Mouse (Mus musculus) ES-Bruce4 (cell line): ENCODE measurements around the gene Cib4. TPM values are rescaled to one million over a fixed set of nuclear protein-coding genes. Genes with fewer than 3 reads are reported as not detected.

ENCODE experiments used
- H3K27ac ChIP-seq: 2 replicates; pipeline ENCODE4 v1.5.1; 2012; ENCODE audit warnings: low read length, inconsistent platforms; ENCODE audit not compliant: insufficient read depth
- H3K27me3 ChIP-seq: 2 replicates; pipeline ENCODE4 v1.6.1; 2012; ENCODE audit warnings: mild to moderate bottlenecking, low read length, inconsistent platforms; ENCODE audit not compliant: control insufficient read depth, poor library complexity, insufficient read depth, severe bottlenecking
- H3K36me3 ChIP-seq: 2 replicates; pipeline ENCODE4 v1.6.1; 2012; ENCODE audit warnings: inconsistent platforms, mild to moderate bottlenecking, low read length, moderate library complexity; ENCODE audit not compliant: control insufficient read depth, poor library complexity, insufficient read depth, severe bottlenecking
- H3K4me1 ChIP-seq: one replicate; pipeline ENCODE4 v1.8.1; 2011; ENCODE audit warnings: low read length; ENCODE audit not compliant: control insufficient read depth, insufficient read depth
- H3K4me3 ChIP-seq: 2 replicates; pipeline ENCODE4 v1.5.1; 2011; ENCODE audit warnings: low read depth, mild to moderate bottlenecking, low read length
- H3K9ac ChIP-seq: 2 replicates; pipeline ENCODE4 v1.6.1; 2012; ENCODE audit warnings: low read depth, mild to moderate bottlenecking, inconsistent platforms; ENCODE audit not compliant: poor library complexity, severe bottlenecking
- H3K9me3 ChIP-seq: replicated peaks from 2 replicates; pipeline ENCODE4 v1.6.1; 2012; ENCODE audit warnings: mild to moderate bottlenecking, low read length, inconsistent platforms; ENCODE audit not compliant: control insufficient read depth, poor library complexity, insufficient read depth, severe bottlenecking
- CTCF ChIP-seq: IDR thresholded peaks from one replicate; pipeline ENCODE4 v1.8.1; 2011; ENCODE audit warnings: low read depth, low read length
- EP300 ChIP-seq: IDR thresholded peaks from 2 replicates; pipeline ENCODE4 v1.6.1; 2011; ENCODE audit warnings: low read depth, low read length; ENCODE audit not compliant: insufficient read depth
- POLR2A ChIP-seq: IDR thresholded peaks from one replicate; pipeline ENCODE4 v1.8.1; 2011; ENCODE audit warnings: low read length; ENCODE audit not compliant: insufficient read depth
- polyA plus RNA-seq: library from polyadenylated mRNA; stranded (reverse); fragments of >200 nt; gene quantifications from 2 replicates; pipeline ENCODE4 v1.2.4, GENCODE M21; 2011; ENCODE audit warnings: low read depth; ENCODE audit not compliant: missing spikeins, insufficient read depth, insufficient read length

Gene Cib4
- polyA plus RNA-seq, 1 experiment = not detected

GRCm38 (mm10) chr5:30550334-30551021, 4.8 kb upstream of the Cib4 start:
- Histone ChIP-seq H3K4me3 (no peak overlapping the region), H3K36me3 (no peaks in the 10 kb centered on the region), H3K4me1 (no peaks in the 10 kb centered on the region), H3K27me3 (no peaks in the 10 kb centered on the region), H3K9me3 (no peaks in the 10 kb centered on the region), H3K9ac (no peak overlapping the region), H3K27ac (no peak overlapping the region)
- TF ChIP-seq CTCF (no peak), EP300 (no peak), POLR2A (no peak)

- Histone ChIP-seq H3K27ac (no peak overlapping the region), H3K36me3 (no peaks in the 10 kb centered on the region), H3K27me3 (no peaks in the 10 kb centered on the region), H3K9ac (no peak overlapping the region), H3K4me3 (no peak overlapping the region), H3K4me1 (no peaks in the 10 kb centered on the region), H3K9me3 (no peaks in the 10 kb centered on the region)
- no peak for TF ChIP-seq EP300
- TF ChIP-seq POLR2A = no peak
- no peak for TF ChIP-seq CTCF
Observed at GRCm38 (mm10) chr5:30548681-30549080, 3.0 kb upstream of the Cib4 start.

GRCm38 (mm10) chr5:30536051-30536570, 9.5 kb downstream of the Cib4 start:
- H3K9ac ChIP-seq = no peak overlapping the region
- H3K4me1 ChIP-seq = no peaks in the 10 kb centered on the region
- TF ChIP-seq POLR2A (no peak), CTCF (no peak), EP300 (no peak)
- H3K4me3 ChIP-seq = no peak overlapping the region
- H3K27ac ChIP-seq = no peak overlapping the region
- no peaks in the 10 kb centered on the region for H3K27me3 ChIP-seq
- H3K36me3 ChIP-seq = no peaks in the 10 kb centered on the region
- no peaks in the 10 kb centered on the region for H3K9me3 ChIP-seq

- H3K4me1 ChIP-seq = no peaks in the 10 kb centered on the region
- H3K27me3 ChIP-seq = no peaks in the 10 kb centered on the region
- no peak overlapping the region for H3K4me3 ChIP-seq
- TF ChIP-seq CTCF = no peak
- TF ChIP-seq POLR2A = no peak
- no peak for TF ChIP-seq EP300
- H3K9me3 ChIP-seq = no peaks in the 10 kb centered on the region
- no peak overlapping the region for H3K9ac ChIP-seq
- H3K36me3 ChIP-seq = no peaks in the 10 kb centered on the region
- no peak overlapping the region for H3K27ac ChIP-seq
Observed at GRCm38 (mm10) chr5:30534637-30535036, 11.0 kb downstream of the Cib4 start.

- H3K9me3 ChIP-seq = no peaks in the 10 kb centered on the region
- TF ChIP-seq POLR2A = no peak
- TF ChIP-seq EP300 = no peak
- TF ChIP-seq CTCF = no peak
- no peak overlapping the region for H3K27ac ChIP-seq
- H3K9ac ChIP-seq = no peak overlapping the region
- H3K36me3 ChIP-seq = no peaks in the 10 kb centered on the region
- no peaks in the 10 kb centered on the region for H3K4me1 ChIP-seq
- H3K4me3 ChIP-seq = no peak overlapping the region
- no peaks in the 10 kb centered on the region for H3K27me3 ChIP-seq
Observed at GRCm38 (mm10) chr5:30528906-30529305, 16.7 kb downstream of the Cib4 start.

- H3K36me3 ChIP-seq = no peaks in the 10 kb centered on the region
- H3K9me3 ChIP-seq = no peaks in the 10 kb centered on the region
- no peak overlapping the region for H3K27ac ChIP-seq
- H3K4me3 ChIP-seq = no peak overlapping the region
- H3K27me3 ChIP-seq = no peaks in the 10 kb centered on the region
- H3K4me1 ChIP-seq = no peaks in the 10 kb centered on the region
- H3K9ac ChIP-seq = no peak overlapping the region
- no peak for TF ChIP-seq CTCF
- no peak for TF ChIP-seq POLR2A
- no peak for TF ChIP-seq EP300
Observed at GRCm38 (mm10) chr5:30527129-30527528, 18.5 kb downstream of the Cib4 start.
